Mouse (Mus musculus) embryonic facial prominence, embryonic 10.5 days (tissue): ENCODE measurements at regions not wholly inside any gene's neighbourhood (a gene's known extent, or its start where the extent isn't known, plus 50 kb on each side); places are given as distances from the start of the nearest gene placed in this dataset.
"Not testable (repeated sequence)": the region's sequence is repeated elsewhere in the genome, so short reads cannot be mapped to it uniquely, and the experiment has no call there.

ENCODE experiments used
- DNase-seq: peaks from one replicate; pipeline ENCODE4 v3.0.0-alpha.2; 2017; ENCODE audit warnings: low spot score
- H3K27ac ChIP-seq: fragments of 300-500 bp; sonication (generic); replicated peaks from 2 replicates; pipeline ENCODE4 v1.5.1; 2016; ENCODE audit warnings: mild to moderate bottlenecking
- H3K27me3 ChIP-seq: fragments of 300-500 bp; sonication (generic); replicated peaks from 2 replicates; pipeline ENCODE4 v1.6.1; 2016; ENCODE audit warnings: low read depth, mild to moderate bottlenecking; ENCODE audit not compliant: poor library complexity, severe bottlenecking
- H3K36me3 ChIP-seq: fragments of 300-500 bp; sonication (generic); replicated peaks from 2 replicates; pipeline ENCODE4 v1.6.1; 2016; ENCODE audit warnings: mild to moderate bottlenecking, moderate library complexity
- H3K4me1 ChIP-seq: fragments of 300-500 bp; sonication (generic); 2 replicates; pipeline ENCODE4 v1.6.1; 2016
- H3K4me3 ChIP-seq: fragments of 300-500 bp; sonication (generic); 2 replicates; pipeline ENCODE4 v1.5.1; 2016; ENCODE audit warnings: mild to moderate bottlenecking, moderate library complexity
- H3K9me3 ChIP-seq: fragments of 300-500 bp; sonication (generic); 2 replicates; pipeline ENCODE4 v1.6.1; 2016; ENCODE audit warnings: mild to moderate bottlenecking
- WGBS: fragments of 180-500 bp; shearing (Covaris S2); methylation state at CpG from one replicate; pipeline ENCODE4 v1.1.7; 2016; 5-methylcytosine and 5-hydroxymethylcytosine counted together

DNA sequence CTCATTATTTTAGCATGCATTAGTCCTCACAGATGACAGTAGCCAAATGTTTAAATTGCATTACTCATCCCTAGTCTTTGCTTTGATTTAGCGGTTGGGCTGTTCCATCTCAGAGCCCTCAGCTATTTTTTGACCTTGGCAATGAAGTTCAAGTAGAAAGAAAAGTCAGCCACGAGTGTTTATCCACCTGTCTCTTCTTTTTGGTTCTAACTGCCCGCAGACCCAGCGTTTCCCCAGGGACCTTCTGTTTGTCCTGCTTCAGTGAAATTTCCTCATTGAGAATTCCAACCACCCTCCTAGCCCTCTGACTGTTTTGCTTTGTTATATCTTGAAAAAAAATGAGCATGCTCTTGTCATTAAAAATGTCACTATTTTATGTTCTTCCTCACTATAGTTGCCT, 403.5 kb downstream of the Arl4a start:
- Histone ChIP-seq H3K9me3 (no peaks in the 10 kb centered on the region), H3K27me3 (no peaks in the 10 kb centered on the region), H3K4me3 (no peak overlapping the region), H3K27ac (no peak overlapping the region), H3K4me1 (no peaks in the 10 kb centered on the region), H3K36me3 (no peaks in the 10 kb centered on the region)
- no peak for DNase-seq
- WGBS = 69% methylated on average over 4 of the region's 4 CpGs

- H3K27ac ChIP-seq = no peak overlapping the region
- 98% methylated on average over 1 of the region's 1 CpGs for WGBS
- H3K36me3 ChIP-seq = no peaks in the 10 kb centered on the region
- H3K4me3 ChIP-seq = no peak overlapping the region
- no peaks in the 10 kb centered on the region for H3K27me3 ChIP-seq
- no peaks in the 10 kb centered on the region for H3K9me3 ChIP-seq
- H3K4me1 ChIP-seq = no peaks in the 10 kb centered on the region
- DNase-seq = no peak
Observed at GRCm38 (mm10) chr12:39621266-39621665, 416.6 kb downstream of the Arl4a start.

GRCm38 (mm10) chr12:39605289-39605688, 432.5 kb downstream of the Arl4a start:
- Histone ChIP-seq H3K27ac (no peak overlapping the region), H3K9me3 (no peaks in the 10 kb centered on the region)
- WGBS = 77% methylated on average over 3 of the region's 3 CpGs

GRCm38 (mm10) chr12:39604723-39605122, 433.1 kb downstream of the Arl4a start:
- 86% methylated on average over 4 of the region's 4 CpGs for WGBS
- H3K9me3 ChIP-seq = no peaks in the 10 kb centered on the region
- no peaks in the 10 kb centered on the region for H3K36me3 ChIP-seq
- no peaks in the 10 kb centered on the region for H3K4me1 ChIP-seq
- no peak for DNase-seq
- H3K4me3 ChIP-seq = no peak overlapping the region
- no peaks in the 10 kb centered on the region for H3K27me3 ChIP-seq
- H3K27ac ChIP-seq = no peak overlapping the region

More at GRCm38 (mm10) chr12:39605289-39605688, 432.5 kb downstream of the Arl4a start:
- Histone ChIP-seq H3K36me3 (no peaks in the 10 kb centered on the region), H3K27me3 (no peaks in the 10 kb centered on the region), H3K4me3 (no peak overlapping the region), H3K4me1 (no peaks in the 10 kb centered on the region)
- DNase-seq = no peak

- 67% methylated on average over 1 of the region's 1 CpGs for WGBS
- Histone ChIP-seq H3K27ac (no peak overlapping the region), H3K27me3 (no peaks in the 10 kb centered on the region), H3K9me3 (no peaks in the 10 kb centered on the region), H3K4me3 (no peak overlapping the region), H3K36me3 (no peaks in the 10 kb centered on the region), H3K4me1 (no peaks in the 10 kb centered on the region)
- no peak for DNase-seq
Observed at GRCm38 (mm10) chr12:39594726-39595125, 443.1 kb downstream of the Arl4a start.

- H3K4me1 ChIP-seq, H3K27ac ChIP-seq, H3K4me3 ChIP-seq, H3K27me3 ChIP-seq, DNase-seq, H3K36me3 ChIP-seq, H3K9me3 ChIP-seq: not testable (repeated sequence)
Observed at GRCm38 (mm10) chr12:39593781-39594180, 444.0 kb downstream of the Arl4a start.

DNA sequence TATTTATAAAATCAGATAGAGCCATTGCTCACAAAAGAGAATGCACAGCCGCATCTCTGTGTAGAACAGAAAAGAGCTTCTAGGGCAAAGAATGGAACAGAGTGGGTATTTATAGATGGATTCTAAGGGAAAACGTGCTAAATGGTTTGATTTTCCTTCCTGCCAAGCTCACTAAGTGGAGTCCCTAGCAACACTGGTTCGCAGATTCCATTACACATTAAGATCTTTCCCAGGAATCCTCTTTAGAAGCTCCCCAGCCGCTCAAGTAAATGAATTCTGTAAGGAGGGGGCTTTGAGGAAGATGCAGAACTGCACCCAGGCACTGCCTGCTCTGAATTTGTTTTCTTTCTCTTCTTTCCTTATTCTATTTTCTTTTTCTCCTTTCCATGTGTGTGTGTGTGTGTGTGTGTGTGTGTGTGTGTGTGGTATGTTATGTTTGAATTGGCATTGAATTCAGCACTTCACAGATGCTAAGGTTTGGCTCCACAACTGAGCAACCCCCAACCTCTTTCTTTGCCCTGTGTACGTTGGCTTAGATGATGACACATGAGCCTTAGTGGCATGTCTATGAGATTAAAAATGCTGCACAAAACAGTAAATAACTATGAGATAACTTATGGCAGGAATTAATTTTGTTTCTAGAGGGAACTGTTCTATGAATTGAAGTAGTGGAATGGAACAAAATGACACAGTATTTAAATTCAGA, 450.5 kb downstream of the Arl4a start:
- Histone ChIP-seq H3K9me3 (no peaks in the 10 kb centered on the region), H3K36me3 (no peaks in the 10 kb centered on the region), H3K27ac (no peak overlapping the region), H3K4me3 (no peak overlapping the region), H3K4me1 (no peaks in the 10 kb centered on the region), H3K27me3 (no peaks in the 10 kb centered on the region)
- no peak for DNase-seq
- WGBS = 68% methylated on average over 5 of the region's 5 CpGs

- H3K27me3 ChIP-seq = no peaks in the 10 kb centered on the region
- no peaks in the 10 kb centered on the region for H3K4me1 ChIP-seq
- no peaks in the 10 kb centered on the region for H3K36me3 ChIP-seq
- no peak overlapping the region for H3K4me3 ChIP-seq
- 88% methylated on average over 4 of the region's 4 CpGs for WGBS
- H3K27ac ChIP-seq = no peak overlapping the region
- H3K9me3 ChIP-seq = no peaks in the 10 kb centered on the region
- no peak for DNase-seq
Observed at GRCm38 (mm10) chr12:39586163-39586562, 451.7 kb downstream of the Arl4a start.

DNA sequence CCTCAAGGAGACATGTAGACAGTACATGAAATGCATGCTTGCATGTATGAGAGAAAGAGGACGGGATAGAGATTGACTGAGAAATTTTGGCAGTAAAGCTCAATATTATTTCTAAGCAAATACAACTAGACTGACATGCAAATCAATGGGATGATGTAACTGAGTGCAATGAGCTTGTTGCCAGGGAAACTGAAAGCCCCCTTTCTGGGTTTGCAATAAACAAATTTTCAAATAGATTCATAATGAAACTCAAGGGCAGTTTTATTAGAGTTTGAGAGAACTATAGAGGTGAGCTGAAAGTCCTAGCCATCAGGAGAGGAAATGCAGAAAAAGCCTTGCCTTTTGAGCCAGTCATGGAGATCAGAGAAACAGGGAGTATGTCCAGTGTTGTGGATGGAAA, 460.2 kb downstream of the Arl4a start:
- Histone ChIP-seq H3K4me3 (no peak overlapping the region), H3K4me1 (no peaks in the 10 kb centered on the region), H3K27ac (no peak overlapping the region), H3K27me3 (no peaks in the 10 kb centered on the region), H3K9me3 (no peaks in the 10 kb centered on the region), H3K36me3 (no peaks in the 10 kb centered on the region)
- WGBS = 87% methylated on average over 1 of the region's 1 CpGs
- DNase-seq = no peak

DNA sequence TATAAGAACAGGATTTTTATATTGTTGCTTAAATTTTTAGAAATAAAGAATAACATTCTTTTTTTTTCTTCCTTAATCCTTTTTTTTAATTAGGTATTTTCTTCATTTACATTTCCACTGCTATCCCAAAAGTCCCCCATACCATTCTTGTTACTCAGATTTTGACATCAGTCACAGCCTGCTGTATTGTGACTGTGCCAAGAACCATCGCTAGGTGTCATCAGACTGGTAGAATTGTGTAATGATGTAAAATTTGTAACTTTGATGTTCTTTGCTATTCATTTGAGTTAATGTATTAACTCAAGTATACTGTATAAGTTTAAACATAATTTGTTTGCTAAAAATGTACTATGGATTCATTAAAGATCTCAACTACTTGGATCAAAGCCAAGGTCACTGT, 465.0 kb downstream of the Arl4a start:
- WGBS = 74% methylated on average over 1 of the region's 1 CpGs
- Histone ChIP-seq H3K9me3 (no peaks in the 10 kb centered on the region), H3K4me1 (no peaks in the 10 kb centered on the region), H3K27me3 (no peaks in the 10 kb centered on the region), H3K4me3 (no peak overlapping the region), H3K36me3 (no peaks in the 10 kb centered on the region), H3K27ac (no peak overlapping the region)
- no peak for DNase-seq

GRCm38 (mm10) chr12:39572147-39572546, 465.7 kb downstream of the Arl4a start:
- Histone ChIP-seq H3K4me1 (no peaks in the 10 kb centered on the region), H3K9me3 (no peaks in the 10 kb centered on the region), H3K27me3 (no peaks in the 10 kb centered on the region), H3K36me3 (no peaks in the 10 kb centered on the region), H3K4me3 (no peak overlapping the region), H3K27ac (no peak overlapping the region)
- 89% methylated on average over 1 of the region's 1 CpGs for WGBS
- DNase-seq = no peak

- WGBS = 69% methylated on average over 4 of the region's 4 CpGs
- H3K4me1 ChIP-seq = no peaks in the 10 kb centered on the region
- no peak for DNase-seq
- H3K9me3 ChIP-seq = no peaks in the 10 kb centered on the region
- no peaks in the 10 kb centered on the region for H3K36me3 ChIP-seq
- no peak overlapping the region for H3K27ac ChIP-seq
- no peak overlapping the region for H3K4me3 ChIP-seq
- no peaks in the 10 kb centered on the region for H3K27me3 ChIP-seq
Observed at GRCm38 (mm10) chr12:39560734-39561446, 476.9 kb downstream of the Arl4a start.

GRCm38 (mm10) chr12:39558491-39558890, 479.3 kb downstream of the Arl4a start:
- no peak for DNase-seq
- WGBS = 97% methylated on average over 3 of the region's 3 CpGs
- H3K36me3 ChIP-seq = no peaks in the 10 kb centered on the region
- H3K9me3 ChIP-seq = no peaks in the 10 kb centered on the region
- no peak overlapping the region for H3K4me3 ChIP-seq
- H3K27me3 ChIP-seq = no peaks in the 10 kb centered on the region
- H3K4me1 ChIP-seq = no peaks in the 10 kb centered on the region
- H3K27ac ChIP-seq = no peak overlapping the region
